Mouse (Mus musculus) liver, adult 2 months (tissue): ENCODE measurements at regions not wholly inside any gene's neighbourhood (a gene's known extent, or its start where the extent isn't known, plus 50 kb on each side); places are given as distances from the start of the nearest gene placed in this dataset.

Experiments
- DNase-seq: peaks from one replicate; pipeline ENCODE4 v3.0.0-alpha.2; 2011; ENCODE audit warnings: low read depth, low spot score; ENCODE audit errors: extremely low read depth
- H3K27ac ChIP-seq: fragments of 200-500 bp; replicated peaks from 2 replicates; pipeline ENCODE4 v1.5.1; 2012; ENCODE audit warnings: low read depth, mild to moderate bottlenecking, control low read depth, inconsistent platforms, low read length; ENCODE audit not compliant: insufficient read depth
- H3K27me3 ChIP-seq: fragments of 200-500 bp; 2 replicates; pipeline ENCODE4 v1.6.1; 2012; ENCODE audit warnings: mild to moderate bottlenecking, moderate library complexity, low read length, inconsistent platforms; ENCODE audit not compliant: control insufficient read depth, insufficient read depth
- H3K36me3 ChIP-seq: fragments of 200-500 bp; 2 replicates; pipeline ENCODE4 v1.6.1; 2012; ENCODE audit warnings: low read length, inconsistent platforms; ENCODE audit not compliant: control insufficient read depth, insufficient read depth
- H3K4me1 ChIP-seq: fragments of 200-500 bp; 2 replicates; pipeline ENCODE4 v1.6.1; 2011; ENCODE audit warnings: low read length; ENCODE audit not compliant: control insufficient read depth, insufficient read depth
- H3K4me3 ChIP-seq: fragments of 200-500 bp; 2 replicates; pipeline ENCODE4 v1.5.1; 2011; ENCODE audit warnings: low read depth, mild to moderate bottlenecking, control low read depth, low read length, moderate library complexity; ENCODE audit not compliant: insufficient read depth
- H3K79me2 ChIP-seq: fragments of 200-500 bp; 2 replicates; pipeline ENCODE4 v1.6.1; 2012; ENCODE audit warnings: inconsistent platforms, mild to moderate bottlenecking, low read length, moderate library complexity; ENCODE audit not compliant: control insufficient read depth, insufficient read depth
- H3K9ac ChIP-seq: fragments of 200-500 bp; 2 replicates; pipeline ENCODE4 v1.6.1; 2012; ENCODE audit warnings: low read depth, mild to moderate bottlenecking, control low read depth, inconsistent platforms, low read length
- CTCF ChIP-seq: fragments of 200-500 bp; IDR thresholded peaks from 2 replicates; pipeline ENCODE4 v1.5.1; 2011; ENCODE audit warnings: low read depth, low read length, control low read depth
- POLR2A ChIP-seq: fragments of 200-500 bp; IDR thresholded peaks from 2 replicates; pipeline ENCODE4 v1.6.1; 2011; ENCODE audit warnings: low read length, control low read depth; ENCODE audit not compliant: insufficient read depth; ENCODE audit errors: extremely low read depth
- WGBS: fragments of 180-500 bp; shearing (Covaris S2); methylation state at CpG from one replicate; pipeline ENCODE4 v1.1.7; 2018; 5-methylcytosine and 5-hydroxymethylcytosine counted together

DNA sequence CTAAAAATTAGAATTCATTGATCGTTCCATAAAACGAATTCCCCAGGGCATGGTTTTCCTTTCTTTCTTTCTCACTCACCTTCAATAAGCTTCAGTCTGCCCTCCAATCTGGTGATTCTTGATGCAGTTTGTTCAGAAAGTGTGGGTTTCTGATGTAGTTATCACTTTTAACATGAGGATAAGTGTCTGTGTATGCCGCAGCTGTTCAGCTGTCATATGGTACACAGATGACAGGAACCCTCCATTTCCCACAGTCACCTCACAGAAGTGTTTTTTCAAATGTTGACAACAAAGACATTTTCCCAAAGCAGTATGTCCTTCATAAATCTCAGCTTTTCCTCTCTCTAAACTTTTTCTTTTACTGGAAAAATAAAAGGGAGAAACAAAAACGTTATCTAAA lies 2177.0 kb downstream of the 9330182O14Rik start:
- H3K36me3 ChIP-seq, result no peaks in the 10 kb centered on the region
- H3K4me3 ChIP-seq, result no peak overlapping the region
- H3K9ac ChIP-seq, result no peak overlapping the region
- H3K4me1 ChIP-seq, result no peaks in the 10 kb centered on the region
- H3K27ac ChIP-seq, result no peak overlapping the region
- TF ChIP-seq CTCF (no peak), POLR2A (no peak)
- H3K79me2 ChIP-seq, result no peaks in the 10 kb centered on the region
- H3K27me3 ChIP-seq, result no peaks in the 10 kb centered on the region
- 80% methylated on average over 4 of the region's 4 CpGs for WGBS
- DNase-seq, result no peak

DNA sequence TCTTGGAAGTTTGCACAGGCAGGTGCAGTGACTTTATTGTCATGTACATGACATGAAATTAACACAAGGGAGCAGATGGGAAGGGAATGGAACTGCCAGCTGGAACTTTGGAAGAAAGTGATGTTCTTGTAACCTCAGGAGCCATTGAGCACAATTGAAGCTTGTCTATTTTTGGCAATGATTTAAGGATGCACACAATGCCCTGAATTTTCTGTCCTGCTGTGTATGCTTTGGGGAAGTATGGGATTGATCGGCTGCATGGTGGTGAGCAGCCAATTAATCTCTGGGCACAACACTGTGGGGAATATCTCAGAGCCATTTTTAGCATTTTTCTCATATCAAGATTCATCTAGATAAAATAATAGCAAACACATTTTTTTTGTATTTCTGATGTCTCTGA lies 2186.2 kb downstream of the 9330182O14Rik start:
- DNase-seq, result no peak
- TF ChIP-seq CTCF (no peak), POLR2A (no peak)
- Histone ChIP-seq H3K36me3 (no peaks in the 10 kb centered on the region), H3K79me2 (no peaks in the 10 kb centered on the region), H3K27ac (no peak overlapping the region), H3K27me3 (no peaks in the 10 kb centered on the region), H3K4me3 (no peak overlapping the region), H3K9ac (no peak overlapping the region), H3K4me1 (no peaks in the 10 kb centered on the region)
- 92% methylated on average over 1 of the region's 1 CpGs for WGBS

DNA sequence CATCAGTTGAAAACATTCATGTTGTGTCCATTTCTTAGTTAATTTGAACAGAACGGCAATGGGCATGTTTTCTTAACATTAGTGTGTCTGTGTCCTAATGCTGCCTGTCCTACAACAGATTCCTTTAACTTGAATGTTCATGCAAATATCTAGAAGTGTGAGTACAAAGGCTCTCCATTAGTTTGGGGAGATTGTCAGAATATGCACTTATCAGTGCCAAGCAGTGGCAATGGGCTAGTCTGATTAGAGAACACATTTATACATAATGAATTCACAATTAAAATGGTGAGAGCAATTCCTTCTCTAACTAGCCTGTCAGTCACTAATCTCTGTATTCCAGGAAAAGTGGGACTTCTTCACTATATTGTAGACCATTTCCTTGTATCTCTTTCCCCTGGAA lies 2188.8 kb downstream of the 9330182O14Rik start:
- H3K4me1 ChIP-seq, result no peaks in the 10 kb centered on the region
- no peaks in the 10 kb centered on the region for H3K27me3 ChIP-seq
- no peak overlapping the region for H3K4me3 ChIP-seq
- H3K79me2 ChIP-seq, result no peaks in the 10 kb centered on the region
- DNase-seq, result no peak
- no peak overlapping the region for H3K27ac ChIP-seq
- H3K36me3 ChIP-seq, result no peaks in the 10 kb centered on the region
- TF ChIP-seq CTCF (no peak), POLR2A (no peak)
- no peak overlapping the region for H3K9ac ChIP-seq
- WGBS, result 91% methylated on average over 1 of the region's 1 CpGs

DNA sequence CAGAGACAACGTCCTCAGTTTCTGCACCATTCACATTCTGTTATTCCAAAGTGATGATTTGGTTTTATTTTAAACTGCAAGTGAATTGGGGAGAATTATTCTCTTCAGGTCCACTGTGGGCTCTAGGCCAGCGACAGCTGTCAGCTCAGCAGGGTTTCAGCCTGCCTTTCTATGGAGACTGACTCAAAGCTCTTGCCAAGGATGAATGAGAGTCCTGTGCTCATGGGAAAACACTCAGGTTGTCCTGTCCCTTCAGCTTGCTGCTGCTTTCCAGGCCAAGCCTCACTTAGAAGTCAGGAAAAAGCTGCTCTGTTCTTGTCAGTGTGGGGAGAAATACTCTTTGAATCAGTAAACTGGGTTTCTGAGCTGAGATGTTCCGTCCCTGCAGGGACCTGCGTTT lies 2191.1 kb downstream of the 9330182O14Rik start:
- no peak for DNase-seq
- Histone ChIP-seq H3K9ac (no peak overlapping the region), H3K27ac (no peak overlapping the region), H3K27me3 (no peaks in the 10 kb centered on the region), H3K79me2 (no peaks in the 10 kb centered on the region), H3K36me3 (no peaks in the 10 kb centered on the region), H3K4me1 (no peaks in the 10 kb centered on the region), H3K4me3 (no peak overlapping the region)
- TF ChIP-seq POLR2A (no peak), CTCF (no peak)
- 78% methylated on average over 4 of the region's 4 CpGs for WGBS

DNA sequence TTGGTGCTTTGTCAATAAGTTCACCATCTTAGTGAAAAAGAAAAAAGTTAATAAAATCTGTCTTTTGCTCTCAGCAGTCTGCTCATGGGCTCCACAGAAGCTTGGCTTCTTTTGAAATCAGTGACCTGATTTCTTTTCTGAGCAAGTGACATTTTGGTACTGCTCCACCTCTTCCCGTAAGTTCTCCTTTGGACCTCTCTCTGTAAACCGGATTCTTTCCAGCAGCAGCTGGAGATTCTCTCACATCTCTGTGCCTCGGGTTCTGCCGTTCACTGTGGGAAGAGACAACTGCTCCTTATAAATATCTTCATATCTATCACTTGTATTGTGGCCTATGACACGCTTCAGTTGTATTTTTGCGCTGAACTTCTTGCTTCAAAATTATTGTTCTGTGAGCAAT lies 2194.4 kb downstream of the 9330182O14Rik start:
- no peak for DNase-seq
- no peaks in the 10 kb centered on the region for H3K79me2 ChIP-seq
- H3K9ac ChIP-seq, result no peak overlapping the region
- H3K4me3 ChIP-seq, result no peak overlapping the region
- H3K4me1 ChIP-seq, result no peaks in the 10 kb centered on the region
- no peak overlapping the region for H3K27ac ChIP-seq
- no peaks in the 10 kb centered on the region for H3K36me3 ChIP-seq
- WGBS, result 83% methylated on average over 6 of the region's 6 CpGs
- no peaks in the 10 kb centered on the region for H3K27me3 ChIP-seq
- TF ChIP-seq CTCF (no peak), POLR2A (no peak)

DNA sequence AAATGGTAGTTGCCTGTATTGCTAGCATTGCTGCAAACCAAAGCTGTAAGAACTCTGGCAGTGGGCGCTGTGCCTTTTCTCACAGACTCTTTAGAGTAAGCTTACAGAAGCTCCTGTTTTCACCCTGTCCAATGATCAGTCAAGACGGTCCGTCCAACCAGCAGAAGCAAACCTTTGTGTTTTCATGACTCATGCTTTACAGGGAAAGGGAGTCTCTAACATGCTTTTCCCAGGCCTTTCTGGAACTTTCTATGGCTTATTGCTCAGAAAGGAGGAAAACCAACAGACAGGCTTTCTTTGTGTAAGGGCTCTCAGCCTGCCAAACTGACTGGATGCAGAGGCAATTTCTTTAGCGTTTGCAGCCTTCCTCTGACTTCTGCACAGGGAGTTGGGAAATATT lies 2195.6 kb downstream of the 9330182O14Rik start:
- WGBS, result 54% methylated on average over 4 of the region's 4 CpGs
- Histone ChIP-seq H3K79me2 (no peaks in the 10 kb centered on the region), H3K4me1 (no peaks in the 10 kb centered on the region), H3K27ac (no peak overlapping the region), H3K4me3 (no peak overlapping the region), H3K27me3 (no peaks in the 10 kb centered on the region), H3K36me3 (no peaks in the 10 kb centered on the region), H3K9ac (no peak overlapping the region)
- DNase-seq, result no peak
- TF ChIP-seq CTCF (no peak), POLR2A (no peak)
